Mouse (Mus musculus): ENCODE results near the gene Epas1. TPM values are rescaled to one million over a fixed set of nuclear protein-coding genes. Genes with fewer than 3 reads are reported as not detected.

Gene Epas1
- polyA plus RNA-seq, 2 experiments from 2014 or later: 2.1 to 3.8 TPM

DNA sequence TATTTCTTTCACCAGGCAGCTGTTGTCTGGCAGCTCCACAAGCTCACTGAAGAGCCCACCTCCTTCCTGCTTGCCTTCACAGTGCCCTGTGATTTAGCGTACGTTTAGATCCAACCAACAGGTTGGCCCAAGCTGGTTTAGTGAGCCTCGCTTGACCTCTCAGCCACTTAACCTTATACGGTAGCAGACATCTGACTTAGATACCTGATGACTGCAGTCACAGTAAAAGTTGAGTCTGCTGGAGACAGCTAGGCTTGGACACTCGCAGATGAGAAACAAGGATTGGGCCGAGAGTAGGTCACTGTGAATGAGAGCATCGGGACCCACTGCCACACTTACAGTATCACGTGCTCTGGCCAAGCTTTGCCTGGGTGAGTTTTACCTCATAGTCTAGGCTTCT, 38.4 kb downstream of the Epas1 start:
- ATAC-seq: no peak

DNA sequence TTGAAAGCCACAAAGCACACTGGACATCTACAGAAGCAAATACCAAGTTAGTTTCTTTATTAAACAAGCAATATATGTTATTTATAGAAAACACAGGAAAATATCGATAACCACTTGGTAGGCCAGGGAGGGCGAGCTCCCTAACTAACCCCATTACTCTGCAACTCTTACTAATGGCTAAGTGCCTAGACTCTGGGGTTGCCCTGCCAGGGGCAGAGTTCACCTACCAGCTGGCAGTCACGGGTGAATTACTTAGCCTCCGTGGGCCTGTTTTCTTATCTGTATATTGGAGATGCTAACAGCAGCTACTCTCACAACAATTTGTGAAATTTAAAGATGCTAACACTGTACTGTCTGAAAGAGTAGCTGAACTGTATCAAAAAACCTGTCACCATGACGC, 42.3 kb downstream of the Epas1 start:
- ATAC-seq: no peak

DNA sequence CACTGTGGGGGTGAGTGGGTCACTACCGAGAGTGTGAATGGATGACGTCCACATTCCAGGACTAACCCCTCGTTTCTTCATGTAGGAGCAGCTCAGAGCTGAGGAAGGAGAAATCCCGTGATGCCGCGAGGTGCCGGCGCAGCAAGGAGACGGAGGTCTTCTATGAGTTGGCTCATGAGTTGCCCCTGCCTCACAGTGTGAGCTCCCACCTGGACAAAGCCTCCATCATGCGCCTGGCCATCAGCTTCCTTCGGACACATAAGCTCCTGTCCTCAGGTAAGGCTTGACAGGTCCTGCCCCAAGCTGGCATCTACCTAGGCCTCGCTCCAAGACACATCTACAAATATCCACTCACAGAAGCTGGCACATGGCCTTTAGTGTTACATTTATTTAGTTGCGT, 43.5 kb downstream of the Epas1 start:
- no peak for ATAC-seq

DNA sequence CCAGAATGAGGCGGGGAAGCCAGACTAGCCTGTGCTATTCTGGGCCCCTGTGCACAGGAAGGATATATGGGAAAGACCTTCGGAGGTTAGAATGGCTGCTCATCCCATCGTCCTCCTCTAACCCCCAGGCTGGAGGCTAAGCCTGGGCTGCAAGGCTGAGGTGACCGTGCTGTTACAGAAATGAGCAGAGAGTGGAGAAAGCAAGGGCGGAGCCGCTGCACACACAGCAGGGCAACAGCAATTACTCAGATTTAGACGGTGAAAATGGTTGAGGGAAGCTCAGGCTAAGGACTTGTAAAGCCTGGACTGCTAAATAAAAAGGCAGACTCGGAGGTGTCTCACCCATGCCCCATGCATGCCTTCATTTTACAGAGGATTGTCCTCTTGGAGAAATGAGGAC, 45.0 kb downstream of the Epas1 start:
- ATAC-seq: no peak

DNA sequence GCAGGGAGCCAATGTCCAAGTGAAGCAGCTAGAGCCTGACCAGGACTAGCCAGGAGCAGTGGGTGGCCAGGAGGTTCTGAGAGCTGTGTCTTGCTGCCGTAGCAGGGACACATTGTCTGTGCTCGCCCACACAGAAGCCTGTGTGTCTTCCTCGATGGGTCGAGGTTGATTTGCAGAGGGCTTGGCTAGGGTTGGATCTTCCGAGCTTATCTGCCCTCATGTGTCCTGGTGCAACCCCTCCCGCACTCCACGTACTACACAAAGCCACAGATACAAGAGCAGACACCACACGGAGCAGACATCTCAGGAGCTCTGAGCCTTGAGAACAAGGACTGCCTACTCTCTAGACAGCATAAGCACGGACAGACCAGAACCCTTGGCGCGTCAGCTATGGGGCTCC, 45.5 kb downstream of the Epas1 start:
- ATAC-seq: no peak

DNA sequence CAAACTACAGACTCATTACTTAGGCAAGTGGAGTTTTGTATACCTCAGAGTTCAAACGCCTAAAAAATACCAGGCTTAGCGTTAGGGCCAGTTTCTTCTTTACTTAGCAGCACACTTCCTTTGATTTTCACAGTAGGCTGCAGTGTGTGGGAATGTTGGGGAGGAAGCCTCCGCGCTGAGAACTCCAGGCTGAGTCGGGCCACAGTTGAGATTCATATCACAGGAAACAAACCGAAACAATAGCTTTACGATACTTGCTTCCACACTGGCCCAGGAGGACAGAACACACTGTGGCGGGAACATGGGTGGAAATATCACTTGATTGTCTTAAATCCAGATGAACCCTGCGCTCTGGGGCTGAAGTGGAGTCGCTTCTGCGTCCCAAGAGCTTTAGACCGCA, 47.0 kb downstream of the Epas1 start:
- ATAC-seq: no peak

DNA sequence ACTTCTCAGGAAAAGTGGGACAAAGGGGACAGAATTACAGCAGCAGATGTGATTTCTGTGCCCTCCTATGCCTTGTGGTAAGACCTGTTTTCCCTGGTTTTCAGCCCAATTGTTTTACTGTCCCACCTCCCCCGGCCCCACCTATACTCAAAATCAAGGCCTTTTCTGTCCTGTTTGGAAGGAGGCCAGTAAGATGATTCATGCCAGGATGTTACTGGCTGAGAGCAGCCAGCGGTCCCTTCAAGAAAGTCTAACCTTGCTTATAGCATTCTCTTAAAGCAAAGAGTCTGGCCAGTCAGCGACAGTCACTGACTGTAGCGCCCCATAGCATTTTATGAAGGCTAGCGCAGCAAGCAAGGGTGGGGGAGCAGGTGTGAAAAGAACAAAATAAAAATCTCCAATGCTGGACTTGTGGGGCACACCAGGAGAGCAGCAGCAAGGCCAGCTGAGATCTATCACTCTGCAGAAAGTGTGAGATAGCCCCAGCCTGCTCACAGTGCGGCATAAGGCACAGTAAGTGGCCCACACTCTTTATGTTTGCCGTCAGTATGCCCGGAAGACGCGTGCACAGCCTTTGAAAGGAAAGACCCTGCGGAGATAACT, 47.8 kb downstream of the Epas1 start:
- peak; percentile 10 for ATAC-seq

DNA sequence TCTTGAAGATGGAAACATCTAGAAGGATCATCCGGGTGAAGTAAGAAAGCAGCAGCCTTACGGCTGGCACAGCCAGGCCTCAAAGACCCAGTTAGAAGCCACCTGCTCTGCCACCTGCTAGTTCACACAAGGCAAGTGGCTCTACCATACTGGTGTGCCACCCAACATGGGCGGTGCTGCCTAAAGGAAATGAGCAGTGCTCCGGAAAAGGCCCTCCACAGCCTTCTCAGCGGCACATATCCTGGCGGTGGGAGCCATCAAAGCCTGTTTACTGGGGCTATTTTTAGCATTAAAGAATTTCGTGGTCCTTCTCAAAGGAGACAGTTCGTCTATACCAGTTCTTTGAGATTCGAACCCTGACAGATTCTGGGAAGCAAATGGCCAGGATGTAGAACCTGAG, 48.4 kb downstream of the Epas1 start:
- peak; percentile 78 for ATAC-seq

DNA sequence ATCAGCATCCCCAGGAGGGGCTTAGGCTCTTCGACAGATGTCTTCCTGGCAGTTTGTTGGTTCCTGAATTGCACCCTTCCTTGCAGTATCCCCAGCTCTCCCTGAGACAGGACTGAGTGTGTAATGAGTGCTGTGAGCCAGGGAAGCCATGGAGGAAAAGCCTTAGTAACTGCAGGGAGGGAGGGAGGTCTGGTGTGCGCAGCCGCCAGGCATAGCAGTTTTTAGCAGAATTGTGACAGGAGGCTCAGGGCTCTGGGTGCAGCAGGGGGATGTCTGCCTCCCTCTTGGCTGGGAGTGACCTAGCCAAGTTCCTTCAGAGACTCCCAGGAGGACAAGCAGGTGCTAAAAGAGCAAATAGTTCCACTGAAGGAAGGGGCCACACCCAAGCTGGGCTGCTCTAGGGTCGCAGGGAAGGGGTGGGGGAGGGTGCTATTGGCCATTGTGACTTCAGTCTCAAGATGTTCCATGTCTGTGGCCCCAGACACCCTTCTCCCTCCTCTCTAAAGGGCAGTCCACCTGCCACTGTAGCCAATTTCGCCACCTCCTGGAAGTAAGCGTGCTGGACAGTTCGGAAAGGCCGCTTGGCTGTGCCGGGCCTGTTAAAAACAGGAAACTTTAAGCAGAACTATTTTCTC, 49.0 kb downstream of the Epas1 start:
- ATAC-seq: no peak

DNA sequence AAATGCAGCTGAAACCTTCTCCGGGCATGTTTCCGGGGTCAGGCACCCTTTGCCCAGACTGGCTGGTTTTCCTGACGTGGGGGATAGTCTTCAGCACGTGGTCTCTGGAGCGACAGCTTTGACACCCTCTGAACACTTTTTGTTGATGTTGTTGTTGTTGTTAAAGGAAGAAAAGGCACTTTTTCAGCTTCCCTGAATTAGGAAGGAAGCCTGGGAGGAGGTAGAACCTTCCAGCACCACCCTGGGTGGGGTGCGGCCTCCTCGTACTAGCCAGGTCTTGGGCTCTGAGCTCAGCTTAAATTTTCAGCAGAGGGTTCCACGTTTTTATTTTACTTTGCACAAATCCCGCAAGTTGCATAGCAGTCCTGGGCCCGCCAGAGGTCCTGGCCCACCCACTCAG, 49.6 kb downstream of the Epas1 start:
- no peak for ATAC-seq

DNA sequence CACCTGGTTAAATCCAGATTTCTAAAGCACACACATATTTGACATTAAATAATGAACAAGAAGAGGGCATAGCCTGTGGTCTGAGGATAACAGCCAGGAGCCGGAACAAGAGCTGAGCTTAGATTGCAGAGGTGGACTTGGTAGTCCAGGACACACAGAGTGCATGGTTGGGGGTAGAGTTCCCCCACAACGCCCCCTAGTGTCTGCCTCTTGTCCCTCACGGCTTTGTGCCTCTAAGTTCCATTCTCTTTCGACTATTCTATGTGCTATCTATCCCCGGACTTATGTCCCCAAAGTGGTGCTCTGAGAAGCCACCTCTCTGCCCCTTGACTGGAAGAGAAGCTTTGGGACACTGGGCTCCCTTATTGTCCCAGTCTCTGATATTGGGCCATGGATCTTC, 50.2 kb downstream of the Epas1 start:
- no peak for ATAC-seq

DNA sequence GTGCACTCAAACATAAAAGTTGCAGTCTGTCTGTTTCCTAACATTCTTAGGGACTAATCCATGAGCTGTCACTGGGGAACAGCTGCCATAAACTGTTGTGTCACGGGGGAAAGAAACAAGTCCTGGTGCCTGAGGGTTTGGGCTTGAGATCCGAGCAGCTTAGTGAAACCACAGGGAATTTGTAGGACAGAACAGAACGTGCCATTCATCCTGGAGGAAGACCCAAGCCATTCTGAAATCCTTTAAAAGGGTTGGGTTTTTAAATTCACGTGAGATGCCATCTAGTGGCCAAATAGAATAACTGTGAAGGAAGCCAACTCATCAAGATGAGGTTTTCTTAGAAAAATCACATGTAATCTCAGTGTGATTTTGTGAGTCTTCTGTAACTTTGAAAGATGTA, 58.5 kb downstream of the Epas1 start:
- ATAC-seq: no peak

DNA sequence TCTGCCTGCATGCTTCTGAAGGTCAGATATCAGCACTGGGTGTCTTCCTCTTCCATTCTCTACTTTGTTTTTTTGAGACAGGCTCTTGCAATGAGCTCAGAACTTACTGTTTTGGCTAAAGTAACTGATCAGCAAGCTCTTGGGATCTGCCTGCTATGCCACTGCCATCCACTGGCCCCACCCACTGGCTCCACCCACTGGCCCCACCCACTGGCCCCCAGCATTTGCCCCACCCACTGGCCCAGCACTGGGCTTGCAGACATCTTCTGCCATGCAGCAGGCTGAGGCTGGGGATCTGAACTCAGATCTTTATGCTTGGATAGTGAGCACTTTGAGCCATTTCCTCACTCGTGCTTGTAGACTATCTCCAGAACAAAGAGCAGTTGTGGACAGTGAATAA, 60.8 kb downstream of the Epas1 start:
- no peak for ATAC-seq

DNA sequence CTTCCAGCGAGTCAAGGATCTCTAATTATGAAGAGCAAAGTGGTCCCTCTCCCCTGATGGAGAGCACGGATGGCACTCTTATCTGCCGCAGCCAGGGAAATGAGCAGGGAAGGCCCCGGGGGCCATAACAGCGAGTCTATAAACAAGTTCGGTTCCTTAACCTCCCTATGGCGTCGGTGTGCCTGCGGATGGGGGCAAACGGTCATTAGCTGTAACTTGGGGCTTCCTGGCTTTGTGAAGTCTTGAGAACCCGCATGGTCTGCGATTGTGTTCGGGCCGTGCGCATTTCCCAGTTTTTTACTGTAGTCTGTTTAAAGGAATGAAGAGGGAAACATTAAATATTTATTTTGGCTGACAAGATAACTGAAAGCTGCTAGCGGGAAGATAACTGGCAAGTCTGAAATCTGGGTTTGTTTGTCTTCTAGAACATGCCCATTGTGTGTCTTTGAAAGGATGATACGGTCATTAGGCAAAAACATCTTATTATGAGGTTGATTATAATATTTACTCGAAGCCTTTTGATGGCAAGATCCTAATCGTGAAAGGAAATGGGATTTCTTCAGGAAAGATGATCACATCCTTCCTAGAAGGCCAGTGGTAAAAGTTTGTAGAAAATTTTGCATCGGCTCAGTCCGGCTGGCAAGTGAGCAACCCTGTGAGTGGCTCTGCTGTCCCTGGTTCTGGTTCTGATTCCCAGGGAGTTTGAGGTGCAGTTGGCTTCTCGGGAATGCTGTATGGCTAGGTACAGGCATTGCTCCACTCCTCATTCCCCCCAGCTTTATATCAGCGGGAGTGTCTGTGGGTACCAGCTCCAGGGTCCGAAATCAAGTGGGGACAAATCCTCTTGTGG, 61.7 kb downstream of the Epas1 start:
- no peak for ATAC-seq

DNA sequence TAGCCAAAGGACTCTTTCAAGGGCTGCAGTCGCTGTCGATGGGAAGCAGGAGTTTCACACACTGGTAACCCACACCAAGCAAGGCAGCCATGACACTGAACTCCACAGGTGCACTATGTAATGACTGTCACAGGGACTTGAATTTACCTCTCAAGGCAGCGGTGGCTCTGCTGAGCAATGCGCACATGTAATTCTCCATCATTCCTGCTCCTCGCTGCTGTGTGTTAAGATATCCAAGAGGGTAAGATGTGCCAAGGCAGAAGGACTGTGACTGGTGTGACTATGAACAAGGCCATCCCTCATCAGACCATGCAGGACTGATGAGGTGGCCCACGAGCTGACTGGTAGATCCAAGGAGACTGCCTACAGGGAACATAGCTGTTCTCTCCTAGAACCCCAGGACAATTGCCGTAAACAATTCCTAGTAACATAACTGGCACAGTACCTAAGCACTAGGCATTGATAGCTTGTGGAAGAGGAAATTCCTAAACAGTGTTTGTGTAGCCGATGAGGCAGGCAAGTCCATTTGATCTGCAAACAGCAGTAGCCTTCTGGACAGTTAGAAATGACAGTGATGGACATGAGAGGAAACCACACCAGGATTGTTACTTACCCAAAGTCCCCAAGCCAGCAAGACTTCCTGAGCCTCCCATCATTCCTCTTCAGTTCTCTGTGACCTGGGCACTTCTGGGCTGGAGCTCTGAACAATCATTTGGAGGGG, 68.7 kb downstream of the Epas1 start:
- no peak for ATAC-seq

DNA sequence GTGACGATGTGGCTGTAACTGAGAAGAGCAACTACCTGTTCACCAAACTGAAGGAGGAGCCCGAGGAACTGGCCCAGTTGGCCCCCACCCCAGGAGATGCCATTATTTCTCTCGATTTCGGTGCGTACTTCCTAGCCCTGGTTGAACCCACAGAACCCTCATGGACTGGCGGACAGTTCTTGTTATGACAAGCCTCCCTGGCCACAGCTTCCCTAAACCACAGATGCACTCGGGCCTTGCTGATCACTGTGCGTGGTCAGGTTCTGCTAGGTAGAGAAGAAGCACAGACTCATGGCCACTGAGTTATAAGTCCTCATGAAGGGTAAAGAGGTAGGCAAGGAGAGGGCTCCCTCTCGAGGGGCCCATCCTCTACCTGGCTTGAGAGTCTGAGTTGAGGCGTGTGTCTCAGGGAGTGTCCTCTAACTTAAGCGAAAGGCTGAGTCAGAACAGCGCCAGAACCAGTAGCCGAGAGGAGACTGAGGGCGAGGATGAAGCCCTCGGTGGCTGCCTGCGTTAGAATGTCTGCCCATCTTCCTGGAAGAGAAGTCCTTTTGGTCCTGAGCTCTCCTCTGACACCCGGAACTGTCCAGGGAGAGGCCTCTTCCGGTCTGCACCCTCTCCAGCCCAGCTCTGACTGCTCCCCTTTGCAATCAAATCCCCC, 71.1 kb downstream of the Epas1 start:
- ATAC-seq: no peak

DNA sequence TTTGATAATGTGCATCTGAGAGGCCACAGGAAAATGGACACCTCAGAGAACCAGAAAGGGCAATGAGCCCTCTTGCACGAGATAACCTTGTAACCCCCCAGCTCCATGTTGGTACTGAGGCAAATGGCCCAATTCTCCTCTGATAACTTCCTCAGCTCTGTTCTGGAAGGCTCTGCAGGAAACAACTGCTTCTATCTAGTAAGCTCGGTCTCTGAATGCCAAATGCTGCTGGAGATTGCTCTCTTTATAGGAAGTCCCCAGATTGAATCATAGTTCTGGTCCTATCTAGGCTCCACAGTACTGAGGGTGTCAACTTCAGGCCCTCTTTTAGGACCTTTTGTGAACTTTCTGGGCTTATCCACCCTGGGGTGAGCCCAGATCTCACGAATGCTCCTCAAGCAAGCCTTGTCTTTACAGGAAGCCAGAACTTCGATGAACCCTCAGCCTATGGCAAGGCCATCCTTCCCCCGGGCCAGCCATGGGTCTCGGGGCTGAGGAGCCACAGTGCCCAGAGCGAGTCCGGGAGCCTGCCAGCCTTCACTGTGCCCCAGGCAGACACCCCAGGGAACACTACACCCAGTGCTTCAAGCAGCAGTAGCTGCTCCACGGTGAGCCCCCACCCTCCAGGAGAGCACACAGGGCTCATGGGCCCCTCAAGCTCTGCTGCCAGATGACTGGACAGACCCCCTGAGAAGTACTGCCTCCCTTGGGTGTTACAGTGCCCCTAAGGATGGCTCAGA, 71.8 kb downstream of the Epas1 start:
- ATAC-seq: no peak

DNA sequence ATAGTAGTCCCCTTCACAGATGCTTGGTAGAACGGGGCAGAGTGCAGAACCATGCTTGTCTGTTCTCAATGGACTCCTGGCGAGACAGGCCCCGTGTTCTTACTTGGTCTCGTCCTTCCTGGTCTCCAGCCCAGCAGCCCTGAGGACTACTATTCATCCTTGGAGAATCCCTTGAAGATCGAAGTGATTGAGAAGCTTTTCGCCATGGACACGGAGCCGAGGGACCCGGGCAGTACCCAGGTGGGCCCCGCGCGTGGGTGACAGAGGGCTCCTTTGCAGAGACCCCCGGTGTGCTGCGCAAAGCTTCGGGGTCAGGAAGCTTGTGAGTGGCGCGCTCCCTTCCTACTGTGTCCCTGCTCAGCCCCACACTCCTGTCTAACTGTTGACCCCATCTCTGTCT, 72.9 kb downstream of the Epas1 start:
- no peak for ATAC-seq

DNA sequence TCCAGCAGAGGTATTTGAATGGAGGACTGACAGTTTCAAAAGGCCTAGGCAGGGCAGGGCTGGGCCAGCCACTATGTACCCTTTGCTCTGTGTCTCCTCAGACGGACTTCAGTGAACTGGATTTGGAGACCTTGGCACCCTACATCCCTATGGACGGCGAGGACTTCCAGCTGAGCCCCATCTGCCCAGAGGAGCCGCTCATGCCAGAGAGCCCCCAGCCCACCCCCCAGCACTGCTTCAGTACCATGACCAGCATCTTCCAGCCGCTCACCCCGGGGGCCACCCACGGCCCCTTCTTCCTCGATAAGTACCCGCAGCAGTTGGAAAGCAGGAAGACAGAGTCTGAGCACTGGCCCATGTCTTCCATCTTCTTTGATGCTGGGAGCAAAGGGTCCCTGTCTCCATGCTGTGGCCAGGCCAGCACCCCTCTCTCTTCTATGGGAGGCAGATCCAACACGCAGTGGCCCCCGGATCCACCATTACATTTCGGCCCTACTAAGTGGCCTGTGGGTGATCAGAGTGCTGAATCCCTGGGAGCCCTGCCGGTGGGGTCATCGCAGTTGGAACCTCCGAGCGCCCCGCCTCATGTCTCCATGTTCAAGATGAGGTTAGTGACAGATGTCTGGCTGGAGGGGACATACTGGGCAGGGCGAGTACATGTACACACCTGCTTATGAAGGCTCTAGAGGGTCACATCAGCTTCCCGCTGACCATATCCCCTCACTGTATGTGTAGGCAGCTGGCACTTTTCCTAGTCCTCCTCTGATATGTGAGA, 74.1 kb downstream of the Epas1 start:
- ATAC-seq: no peak

DNA sequence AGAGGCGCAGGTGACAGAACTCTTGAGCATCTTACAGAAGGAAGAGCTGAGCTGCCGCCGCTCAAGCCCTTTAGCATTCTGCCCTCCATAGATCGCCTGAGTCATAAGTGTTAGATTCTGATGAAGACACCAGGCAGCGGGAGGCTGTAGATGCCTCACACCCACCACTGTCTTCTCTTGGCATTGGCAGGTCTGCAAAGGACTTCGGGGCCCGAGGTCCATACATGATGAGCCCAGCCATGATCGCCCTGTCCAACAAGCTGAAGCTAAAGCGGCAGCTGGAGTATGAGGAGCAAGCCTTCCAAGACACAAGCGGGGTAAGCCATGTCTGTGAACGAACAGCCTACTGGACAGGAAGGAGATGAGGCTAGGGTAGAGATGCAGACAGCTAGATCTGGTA, 75.0 kb downstream of the Epas1 start:
- ATAC-seq: no peak
